Mouse (Mus musculus): Measurements from ENCODE around the gene Ntrk3. TPM values are rescaled to one million over a fixed set of nuclear protein-coding genes. Genes with fewer than 3 reads are reported as not detected.

The Ntrk3 gene
- polyA plus RNA-seq, 1 experiment from 2014 or later, result 0.16 TPM

- Histone ChIP-seq H3K4me2 (ENCODE audit: low read depth, severe bottlenecking) (no peak overlapping the region), H3K4me3 (ENCODE audit: low read depth, low read length) (no peak overlapping the region), H3K9ac (ENCODE audit: low read length) (no peak overlapping the region), H3K27me3 (ENCODE audit: control insufficient read depth, insufficient read depth, low read length) (no peaks in the 10 kb centered on the region), H3K27ac (replicated peaks; ENCODE audit: low read depth, low read length) (no peak overlapping the region), H3K9me3 (ENCODE audit: control insufficient read depth, low read length) (no peaks in the 10 kb centered on the region), H3K4me1 (ENCODE audit: control insufficient read depth, insufficient read depth, low read length) (no peaks in the 10 kb centered on the region), H3K36me3 (ENCODE audit: control insufficient read depth, insufficient read depth, low read length) (no peaks in the 10 kb centered on the region)
- no peak for DNase-seq (ENCODE audit: low spot score)
- ATAC-seq (ENCODE audit: insufficient number of reproducible peaks, low FRiP score, low TSS enrichment, low read depth), result no peak
- 77% methylated on average over 3 of the region's 3 CpGs for whole genome bisulfite sequencing
These were observed 209.8 kb downstream of the Ntrk3 start for GRCm38 (mm10) chr7:78528008-78528407.

- 42% methylated on average over 4 of the region's 4 CpGs for WGBS
- Histone ChIP-seq H3K4me3 (ENCODE audit: low read depth, low read length) (no peak overlapping the region), H3K9ac (ENCODE audit: low read length) (no peak overlapping the region), H3K4me2 (ENCODE audit: low read depth, severe bottlenecking) (no peak overlapping the region), H3K36me3 (ENCODE audit: control insufficient read depth, insufficient read depth, low read length) (no peaks in the 10 kb centered on the region), H3K27me3 (ENCODE audit: control insufficient read depth, insufficient read depth, low read length) (no peaks in the 10 kb centered on the region), H3K4me1 (ENCODE audit: control insufficient read depth, insufficient read depth, low read length) (no peaks in the 10 kb centered on the region), H3K9me3 (ENCODE audit: control insufficient read depth, low read length) (no peaks in the 10 kb centered on the region), H3K27ac (replicated peaks; ENCODE audit: low read depth, low read length) (no peak overlapping the region)
- no peak for ATAC-seq (ENCODE audit: insufficient number of reproducible peaks, low FRiP score, low TSS enrichment, low read depth)
- DNase-seq (ENCODE audit: low spot score), result no peak
These were observed 210.2 kb downstream of the Ntrk3 start for GRCm38 (mm10) chr7:78527564-78527963.

DNA sequence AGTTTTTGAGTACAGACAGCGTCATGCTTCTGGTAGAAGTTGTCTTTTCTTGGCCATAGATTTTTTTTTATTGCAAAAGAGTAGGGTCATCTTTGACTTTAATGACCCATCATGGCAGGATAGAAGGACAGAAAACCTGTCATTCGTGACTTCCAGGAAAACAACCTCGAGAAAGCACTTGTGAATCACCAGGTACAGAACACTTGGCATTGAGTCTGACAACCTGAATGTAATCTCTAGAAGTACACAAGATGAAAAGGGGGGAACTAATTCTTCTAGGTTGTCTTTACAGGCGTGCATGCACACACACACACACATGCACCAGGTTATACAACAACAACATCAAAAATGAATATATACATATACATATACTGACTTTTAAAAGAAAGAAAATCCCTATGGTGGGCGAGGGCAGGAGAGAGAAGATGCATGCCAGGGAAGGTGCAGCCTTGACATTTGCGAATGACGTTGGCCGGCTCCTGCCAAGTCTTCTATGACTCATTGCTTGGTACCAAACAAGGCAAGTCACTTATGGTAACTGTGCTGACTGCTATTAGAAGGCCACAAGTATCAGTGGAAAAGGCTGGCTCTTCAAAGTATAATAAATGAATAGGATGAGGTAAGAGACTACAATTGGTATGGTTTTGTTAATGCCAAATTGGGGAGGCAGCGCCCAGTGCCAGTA, 217.4 kb downstream of the Ntrk3 start:
- no peaks in the 10 kb centered on the region for H3K9me3 ChIP-seq (ENCODE audit: control insufficient read depth, low read length)
- no peak overlapping the region for H3K4me3 ChIP-seq (ENCODE audit: low read depth, low read length)
- WGBS, result 89% methylated on average over 9 of the region's 9 CpGs
- H3K27me3 ChIP-seq (ENCODE audit: control insufficient read depth, insufficient read depth, low read length), result no peaks in the 10 kb centered on the region
- ATAC-seq (ENCODE audit: insufficient number of reproducible peaks, low FRiP score, low TSS enrichment, low read depth) (no peak), DNase-seq (ENCODE audit: low spot score) (no peak)
- no peaks in the 10 kb centered on the region for H3K36me3 ChIP-seq (ENCODE audit: control insufficient read depth, insufficient read depth, low read length)
- no peaks in the 10 kb centered on the region for H3K4me1 ChIP-seq (ENCODE audit: control insufficient read depth, insufficient read depth, low read length)
- no peak overlapping the region for H3K4me2 ChIP-seq (ENCODE audit: low read depth, severe bottlenecking)
- no peak overlapping the region for H3K27ac ChIP-seq (replicated peaks; ENCODE audit: low read depth, low read length)
- H3K9ac ChIP-seq (ENCODE audit: low read length), result no peak overlapping the region

- Histone ChIP-seq H3K9ac (ENCODE audit: low read length) (no peak overlapping the region), H3K4me1 (ENCODE audit: control insufficient read depth, insufficient read depth, low read length) (no peaks in the 10 kb centered on the region), H3K27me3 (ENCODE audit: control insufficient read depth, insufficient read depth, low read length) (no peaks in the 10 kb centered on the region), H3K4me3 (ENCODE audit: low read depth, low read length) (no peak overlapping the region), H3K4me2 (ENCODE audit: low read depth, severe bottlenecking) (no peak overlapping the region), H3K27ac (replicated peaks; ENCODE audit: low read depth, low read length) (no peak overlapping the region), H3K9me3 (ENCODE audit: control insufficient read depth, low read length) (no peaks in the 10 kb centered on the region), H3K36me3 (ENCODE audit: control insufficient read depth, insufficient read depth, low read length) (no peaks in the 10 kb centered on the region)
- DNase-seq (ENCODE audit: low spot score) (no peak), ATAC-seq (ENCODE audit: insufficient number of reproducible peaks, low FRiP score, low TSS enrichment, low read depth) (no peak)
- 82% methylated on average over 3 of the region's 3 CpGs for WGBS
These were observed 218.1 kb downstream of the Ntrk3 start for GRCm38 (mm10) chr7:78519689-78520088.

GRCm38 (mm10) chr7:78518760-78519363, 218.9 kb downstream of the Ntrk3 start:
- 87% methylated on average over 5 of the region's 5 CpGs for whole genome bisulfite sequencing
- H3K9me3 ChIP-seq (ENCODE audit: control insufficient read depth, low read length), result no peaks in the 10 kb centered on the region
- no peak overlapping the region for H3K4me2 ChIP-seq (ENCODE audit: low read depth, severe bottlenecking)
- ATAC-seq (ENCODE audit: insufficient number of reproducible peaks, low FRiP score, low TSS enrichment, low read depth) (no peak), DNase-seq (ENCODE audit: low spot score) (no peak)
- H3K36me3 ChIP-seq (ENCODE audit: control insufficient read depth, insufficient read depth, low read length), result no peaks in the 10 kb centered on the region
- no peak overlapping the region for H3K9ac ChIP-seq (ENCODE audit: low read length)
- no peaks in the 10 kb centered on the region for H3K27me3 ChIP-seq (ENCODE audit: control insufficient read depth, insufficient read depth, low read length)
- H3K4me1 ChIP-seq (ENCODE audit: control insufficient read depth, insufficient read depth, low read length), result no peaks in the 10 kb centered on the region
- H3K4me3 ChIP-seq (ENCODE audit: low read depth, low read length), result no peak overlapping the region
- H3K27ac ChIP-seq (replicated peaks; ENCODE audit: low read depth, low read length), result no peak overlapping the region

- Histone ChIP-seq H3K9me3 (ENCODE audit: control insufficient read depth, low read length) (no peaks in the 10 kb centered on the region), H3K27me3 (ENCODE audit: control insufficient read depth, insufficient read depth, low read length) (no peaks in the 10 kb centered on the region), H3K27ac (replicated peaks; ENCODE audit: low read depth, low read length) (no peak overlapping the region), H3K4me2 (ENCODE audit: low read depth, severe bottlenecking) (no peak overlapping the region), H3K4me3 (ENCODE audit: low read depth, low read length) (no peak overlapping the region), H3K9ac (ENCODE audit: low read length) (no peak overlapping the region), H3K4me1 (ENCODE audit: control insufficient read depth, insufficient read depth, low read length) (no peaks in the 10 kb centered on the region), H3K36me3 (ENCODE audit: control insufficient read depth, insufficient read depth, low read length) (no peaks in the 10 kb centered on the region)
- ATAC-seq (ENCODE audit: insufficient number of reproducible peaks, low FRiP score, low TSS enrichment, low read depth), result peak; percentile 67
- peak; percentile 29 for DNase-seq (ENCODE audit: low spot score)
- 40% methylated on average over 7 of the region's 7 CpGs for whole genome bisulfite sequencing
These were observed 222.7 kb downstream of the Ntrk3 start for GRCm38 (mm10) chr7:78515042-78515609.

- Histone ChIP-seq H3K4me3 (ENCODE audit: low read depth, low read length) (no peak overlapping the region), H3K36me3 (ENCODE audit: control insufficient read depth, insufficient read depth, low read length) (no peaks in the 10 kb centered on the region), H3K4me2 (ENCODE audit: low read depth, severe bottlenecking) (no peak overlapping the region), H3K9me3 (ENCODE audit: control insufficient read depth, low read length) (no peaks in the 10 kb centered on the region), H3K4me1 (ENCODE audit: control insufficient read depth, insufficient read depth, low read length) (no peaks in the 10 kb centered on the region), H3K27me3 (ENCODE audit: control insufficient read depth, insufficient read depth, low read length) (no peaks in the 10 kb centered on the region), H3K9ac (ENCODE audit: low read length) (no peak overlapping the region), H3K27ac (replicated peaks; ENCODE audit: low read depth, low read length) (no peak overlapping the region)
- ATAC-seq (ENCODE audit: insufficient number of reproducible peaks, low FRiP score, low TSS enrichment, low read depth) (no peak), DNase-seq (ENCODE audit: low spot score) (no peak)
- WGBS, result 81% methylated on average over 2 of the region's 2 CpGs
These were observed 230.7 kb downstream of the Ntrk3 start for GRCm38 (mm10) chr7:78507032-78507611.

GRCm38 (mm10) chr7:78500863-78501262, 236.9 kb downstream of the Ntrk3 start:
- H3K27ac ChIP-seq (replicated peaks; ENCODE audit: low read depth, low read length), result no peak overlapping the region
- H3K4me1 ChIP-seq (ENCODE audit: control insufficient read depth, insufficient read depth, low read length), result no peaks in the 10 kb centered on the region
- no peak overlapping the region for H3K4me3 ChIP-seq (ENCODE audit: low read depth, low read length)
- 87% methylated on average over 5 of the region's 5 CpGs for WGBS
- H3K9me3 ChIP-seq (ENCODE audit: control insufficient read depth, low read length), result no peaks in the 10 kb centered on the region
- DNase-seq (ENCODE audit: low spot score) (no peak), ATAC-seq (ENCODE audit: insufficient number of reproducible peaks, low FRiP score, low TSS enrichment, low read depth) (no peak)
- H3K27me3 ChIP-seq (ENCODE audit: control insufficient read depth, insufficient read depth, low read length), result no peaks in the 10 kb centered on the region
- H3K4me2 ChIP-seq (ENCODE audit: low read depth, severe bottlenecking), result no peak overlapping the region
- no peak overlapping the region for H3K9ac ChIP-seq (ENCODE audit: low read length)
- H3K36me3 ChIP-seq (ENCODE audit: control insufficient read depth, insufficient read depth, low read length), result no peaks in the 10 kb centered on the region
